19 mouse cellular contexts compared by ENCODE assay signal in the genomic region with DNA sequence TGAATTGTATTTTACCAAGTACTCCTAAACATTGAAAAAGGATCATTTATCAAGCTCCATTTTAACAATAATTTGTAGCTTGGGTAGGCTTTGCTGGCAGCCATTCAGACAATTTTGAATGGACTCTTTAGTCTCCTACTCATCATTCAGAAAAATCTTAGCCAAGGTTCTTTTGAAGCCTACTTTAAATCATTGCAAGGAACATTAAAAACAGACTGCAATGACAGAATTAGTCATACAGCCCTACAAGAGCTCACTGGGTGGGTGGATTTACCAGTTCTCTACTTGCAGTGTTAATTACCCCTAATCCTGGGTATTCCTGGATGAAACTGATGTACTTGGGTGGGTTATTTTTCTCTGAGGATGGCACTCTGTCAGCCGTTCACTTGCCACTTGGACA.
DNase-seq lines count a peak whose midpoint lies in the region; TF ChIP-seq lines count a peak whose summit lies in the region.
"Had no signal": no experiment of that assay in that cellular context is flagged by ENCODE, and none has a peak within 500 bp of the region (broad histone marks: within the 10 kb centered on the region; RNA-seq: fewer than 3 reads in every experiment).

No protein-coding gene starts in this region.

- intact Hi-C loops in left cerebral cortex, postnatal 4 days (cut with DNase I): no loop called here

- WGBS in olfactory bulb, adult 2 months: 38% methylated on average over 1 of the region's 1 CpGs

- H3K27ac ChIP-seq in olfactory bulb, adult 2 months (ENCODE audit: insufficient read depth, low read depth, low read length): peak overlapping the region; percentile 25; the same call in 1 of the 2 replicates
- H3K27ac ChIP-seq: embryonic facial prominence, embryonic 12.5 days; forebrain, embryonic 15.5 days; heart, embryonic 13.5 days; hindbrain, embryonic 13.5 days had no signal

- peak; percentile 23 for DNase-seq in adrenal gland, postnatal 10 days
- DNase-seq in adrenal gland, adult 18-20 months (ENCODE audit: low spot score in 2 of 2): no peak
- peak; percentile 9 to 33 for DNase-seq in left cerebral cortex, adult 9 months (ENCODE audit: low spot score in 2 of 2)
- no peak for DNase-seq in left cerebral cortex, postnatal 4 days
- DNase-seq in embryo, embryonic 10.5 days (ENCODE audit: low spot score): no peak
- no peak for DNase-seq in lung, postnatal 36 days
- DNase-seq: cerebellum, adult 18-20 months; gastrocnemius, postnatal 10 days; heart, adult 11 months; kidney, adult 9 months; kidney, postnatal 36 days; lung, adult 2 months; spleen, adult 18-20 months; thymus, postnatal 36 days had no signal

- H3K4me3 ChIP-seq in olfactory bulb, adult 2 months (ENCODE audit: insufficient read depth, low read depth, low read length): no peak overlapping the region
- H3K4me3 ChIP-seq: embryonic facial prominence, embryonic 12.5 days; forebrain, embryonic 15.5 days; heart, embryonic 13.5 days; hindbrain, embryonic 13.5 days had no signal

- H3K4me1 ChIP-seq in olfactory bulb, adult 2 months (ENCODE audit: control insufficient read depth, insufficient read depth, low read length): no peaks in the 10 kb centered on the region
- H3K4me1 ChIP-seq: embryonic facial prominence, embryonic 12.5 days; forebrain, embryonic 15.5 days; heart, embryonic 13.5 days; hindbrain, embryonic 13.5 days had no signal

- TF ChIP-seq POLR2A in olfactory bulb, adult 2 months (IDR thresholded peaks at IDR 0.05; ENCODE audit: insufficient read depth, low read depth, low read length): no peak

- no peak for TF ChIP-seq CTCF in olfactory bulb, adult 2 months (IDR thresholded peaks at IDR 0.05; ENCODE audit: insufficient read depth, low read depth, low read length)

Comparison
In these comparisons a context has a peak if more than half of its experiments do, and no peak if none do; other contexts are left out.
1. DNase-seq: peak in adrenal gland, postnatal 10 days (single experiment) and left cerebral cortex, adult 9 months (2 of 2); none in adrenal gland, adult 18-20 months (0 of 2), left cerebral cortex, postnatal 4 days (single experiment), embryo, embryonic 10.5 days (single experiment) and lung, postnatal 36 days (single experiment).